Mouse (Mus musculus) limb, embryonic 11.5 days (tissue): ENCODE measurements around the gene Olfr549. TPM values are rescaled to one million over a fixed set of nuclear protein-coding genes. Genes with fewer than 3 reads are reported as not detected.

Source experiments
- ATAC-seq: fragments of 200-750 bp; cut with Nextera tagmentation; 2 replicates; pipeline ENCODE4 v1.8.0; 2017; ENCODE audit warnings: low read depth; ENCODE audit not compliant: insufficient number of reproducible peaks, low FRiP score, low TSS enrichment
- DNase-seq: peaks from one replicate; pipeline ENCODE4 v3.0.0-alpha.2; 2015; ENCODE audit warnings: low spot score
- H3K27ac ChIP-seq: fragments of 300-500 bp; sonication (generic); replicated peaks from 2 replicates; pipeline ENCODE4 v1.5.1; 2014; ENCODE audit warnings: low read depth, mild to moderate bottlenecking, low read length
- H3K27me3 ChIP-seq: fragments of 300-500 bp; sonication (generic); 2 replicates; pipeline ENCODE4 v1.6.1; 2014; ENCODE audit warnings: mild to moderate bottlenecking, low read length, mixed read lengths; ENCODE audit not compliant: control insufficient read depth, insufficient read depth
- H3K36me3 ChIP-seq: fragments of 300-500 bp; sonication (generic); 2 replicates; pipeline ENCODE4 v1.6.1; 2014; ENCODE audit warnings: mild to moderate bottlenecking, low read length, moderate library complexity, mixed read lengths; ENCODE audit not compliant: control insufficient read depth, insufficient read depth
- H3K4me1 ChIP-seq: fragments of 300-500 bp; sonication (generic); 2 replicates; pipeline ENCODE4 v1.6.1; 2014; ENCODE audit warnings: low read length, mixed read lengths; ENCODE audit not compliant: control insufficient read depth, insufficient read depth
- H3K4me2 ChIP-seq: fragments of 300-500 bp; sonication (generic); 2 replicates; pipeline ENCODE4 v1.6.1; 2014; ENCODE audit warnings: low read depth, mild to moderate bottlenecking, moderate library complexity; ENCODE audit not compliant: severe bottlenecking
- H3K4me3 ChIP-seq: fragments of 300-500 bp; sonication (generic); 2 replicates; pipeline ENCODE4 v1.5.1; 2014; ENCODE audit warnings: low read depth, low read length
- H3K9ac ChIP-seq: fragments of 300-500 bp; sonication (generic); 2 replicates; pipeline ENCODE4 v1.6.1; 2014; ENCODE audit warnings: mild to moderate bottlenecking, low read length
- H3K9me3 ChIP-seq: fragments of 300-500 bp; sonication (generic); 2 replicates; pipeline ENCODE4 v1.6.1; 2016; ENCODE audit warnings: low read length; ENCODE audit not compliant: control insufficient read depth
- WGBS: fragments of 180-500 bp; shearing (Covaris S2); extraction: QIAGEN DNeasy Blood & Tissue Kit; methylation state at CpG from one replicate; pipeline ENCODE4 v1.1.7; 2014; 5-methylcytosine and 5-hydroxymethylcytosine counted together
- polyA plus RNA-seq: library from polyadenylated mRNA; unstranded; fragments of >200 nt; fragmentation: Nextera tagmentation; extraction: Ambion mirVana; gene quantifications from 2 replicates; pipeline ENCODE4 v1.2.1, GENCODE M21; 2014

Olfr549 gene
- polyA plus RNA-seq, 1 experiment from 2014 or later: not detected

DNA sequence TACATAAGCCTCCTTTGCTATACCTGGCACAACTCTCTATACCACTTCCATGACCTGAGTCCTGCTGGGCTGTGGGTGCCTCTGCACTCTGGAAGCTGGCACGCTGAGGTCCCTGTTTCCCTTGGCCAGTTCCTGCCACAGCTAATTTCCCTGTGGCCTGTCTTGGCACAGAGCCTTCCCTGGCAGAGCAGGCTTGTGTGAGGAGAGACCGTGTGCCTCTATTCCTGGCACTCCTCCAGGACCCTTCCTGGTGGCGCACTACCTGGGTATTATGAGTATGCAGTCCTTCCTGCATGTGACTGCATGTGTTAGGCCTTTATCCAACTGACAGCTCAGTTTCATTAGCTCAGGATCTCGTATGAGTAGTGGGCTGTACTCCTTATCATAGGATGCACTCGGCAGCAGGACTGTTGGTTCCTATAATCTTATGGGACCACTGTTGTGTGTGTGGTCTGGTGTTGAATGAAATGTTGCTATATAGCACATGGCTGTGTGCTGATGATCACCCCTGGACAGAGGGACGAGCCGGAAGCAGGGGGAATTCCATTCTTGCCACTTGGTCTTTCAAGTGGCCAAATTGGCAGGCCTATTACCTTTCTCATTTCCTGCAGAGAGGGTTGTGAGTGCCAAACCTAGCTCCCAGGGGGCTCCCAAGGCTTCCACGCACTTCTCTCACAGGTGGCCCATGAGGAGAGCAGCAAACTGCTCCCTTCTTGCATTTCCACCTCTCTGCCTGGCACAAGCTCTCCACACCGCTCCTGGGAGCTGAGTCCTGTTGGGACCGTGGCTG is 33.2 kb upstream of the Olfr549 start:
- H3K9me3 ChIP-seq: no peaks in the 10 kb centered on the region
- H3K4me1 ChIP-seq: no peaks in the 10 kb centered on the region
- H3K27ac ChIP-seq: no peak overlapping the region
- WGBS: 72% methylated on average over 10 of the region's 10 CpGs
- no peaks in the 10 kb centered on the region for H3K36me3 ChIP-seq
- H3K27me3 ChIP-seq: peaks cover 3% of the 10 kb centered on the region; the same call in 1 of the 2 replicates
- H3K9ac ChIP-seq: no peak overlapping the region
- H3K4me3 ChIP-seq: no peak overlapping the region
- ATAC-seq: no peak
- DNase-seq: no peak
- no peak overlapping the region for H3K4me2 ChIP-seq

- Histone ChIP-seq H3K9me3 (no peaks in the 10 kb centered on the region), H3K4me3 (no peak overlapping the region), H3K36me3 (no peaks in the 10 kb centered on the region), H3K9ac (no peak overlapping the region), H3K27ac (no peak overlapping the region), H3K4me2 (no peak overlapping the region), H3K4me1 (no peaks in the 10 kb centered on the region), H3K27me3 (peaks cover 3% of the 10 kb centered on the region; the same call in 1 of the 2 replicates)
- WGBS: 90% methylated on average over 2 of the region's 2 CpGs
- no peak for DNase-seq
- no peak for ATAC-seq
These were observed 32.7 kb upstream of the Olfr549 start for GRCm38 (mm10) chr7:102517051-102517335.

- no peaks in the 10 kb centered on the region for H3K27me3 ChIP-seq
- H3K9ac ChIP-seq: no peak overlapping the region
- H3K9me3 ChIP-seq: no peaks in the 10 kb centered on the region
- DNase-seq (no peak), ATAC-seq (no peak)
- H3K4me3 ChIP-seq: no peak overlapping the region
- no peaks in the 10 kb centered on the region for H3K4me1 ChIP-seq
- no peaks in the 10 kb centered on the region for H3K36me3 ChIP-seq
- no peak overlapping the region for H3K27ac ChIP-seq
- 73% methylated on average over 1 of the region's 1 CpGs for WGBS
- no peak overlapping the region for H3K4me2 ChIP-seq
These were observed 20.6 kb upstream of the Olfr549 start for GRCm38 (mm10) chr7:102529052-102529451.

DNA sequence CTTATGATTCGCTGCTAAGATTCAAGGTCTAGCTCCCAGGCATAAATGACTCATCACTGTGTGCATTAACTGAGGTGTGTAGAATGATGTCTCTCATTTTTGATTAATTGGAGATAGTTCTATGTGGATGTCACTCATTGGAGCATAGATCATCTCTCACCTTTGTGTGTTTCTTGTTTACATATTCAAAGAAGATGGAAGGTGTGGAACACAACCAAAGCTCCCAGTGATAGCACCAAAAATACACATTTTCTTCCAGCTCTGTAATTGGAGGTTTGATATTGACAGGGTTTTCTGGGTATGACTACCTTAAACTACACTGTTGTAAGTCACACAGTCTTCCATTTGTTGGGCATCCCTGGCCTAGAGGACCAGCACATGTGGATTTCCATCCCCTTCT is 15.2 kb upstream of the Olfr549 start, which contains the start of gene Olfr547:
Olfr547 (plus strand) TSS at position 301 of the 400 bp plus-strand sequence.
- Histone ChIP-seq H3K9ac (no peak within 1 kb of the TSS), H3K4me3 (no peak within 1 kb of the TSS), H3K36me3 (no peaks in the 10 kb centered on the region), H3K4me2 (no peak within 1 kb of the TSS), H3K27ac (no peak within 1 kb of the TSS), H3K27me3 (no peaks in the 10 kb centered on the region), H3K9me3 (no peaks in the 10 kb centered on the region), H3K4me1 (no peaks in the 10 kb centered on the region)
- ATAC-seq (no peak), DNase-seq (no peak)
- WGBS: 81% methylated on average over 1 of the region's 1 CpGs

DNA sequence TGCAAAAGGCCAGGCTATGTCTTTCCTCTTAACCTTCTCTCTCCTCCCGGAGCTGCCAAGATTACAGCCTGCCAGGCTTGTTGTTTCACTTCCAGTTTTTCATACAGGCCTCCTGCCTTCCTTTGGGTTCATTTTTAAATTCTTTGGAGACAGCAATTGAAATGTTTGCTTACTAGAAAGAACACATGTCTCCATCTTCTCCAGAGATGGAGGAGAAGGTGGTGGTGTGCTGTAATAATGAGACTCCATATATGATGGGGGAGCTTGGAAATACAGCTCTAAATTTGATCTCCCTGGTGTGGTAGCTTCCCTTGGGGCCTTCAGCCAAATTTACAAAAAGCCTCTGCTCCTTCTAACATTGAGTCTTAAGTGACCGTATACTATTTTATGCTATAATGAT is 9.1 kb upstream of the Olfr549 start, which contains the start of gene Olfr548-ps1:
Olfr548-ps1 (plus strand) TSS at position 301 of the 400 bp plus-strand sequence.
- ATAC-seq (no peak), DNase-seq (no peak)
- H3K4me3 ChIP-seq: no peak within 1 kb of the TSS
- no peak within 1 kb of the TSS for H3K27ac ChIP-seq
- no peaks in the 10 kb centered on the region for H3K27me3 ChIP-seq
- H3K4me2 ChIP-seq: no peak within 1 kb of the TSS
- WGBS: 86% methylated on average over 2 of the region's 2 CpGs
- H3K9ac ChIP-seq: no peak within 1 kb of the TSS
- no peaks in the 10 kb centered on the region for H3K4me1 ChIP-seq
- no peaks in the 10 kb centered on the region for H3K9me3 ChIP-seq
- no peaks in the 10 kb centered on the region for H3K36me3 ChIP-seq

- Histone ChIP-seq H3K27me3 (no peaks in the 10 kb centered on the region), H3K4me2 (no peak overlapping the region), H3K27ac (no peak overlapping the region), H3K4me1 (no peaks in the 10 kb centered on the region), H3K36me3 (no peaks in the 10 kb centered on the region), H3K9me3 (no peaks in the 10 kb centered on the region), H3K4me3 (no peak overlapping the region), H3K9ac (no peak overlapping the region)
- ATAC-seq (no peak), DNase-seq (no peak)
- 68% methylated on average over 3 of the region's 3 CpGs for WGBS
These were observed 8.4 kb upstream of the Olfr549 start for GRCm38 (mm10) chr7:102541251-102541650.

GRCm38 (mm10) chr7:102553279-102553678 is 3.6 kb downstream of the Olfr549 start:
- no peak overlapping the region for H3K4me2 ChIP-seq
- no peaks in the 10 kb centered on the region for H3K9me3 ChIP-seq
- H3K27me3 ChIP-seq: no peaks in the 10 kb centered on the region
- no peak overlapping the region for H3K9ac ChIP-seq
- ATAC-seq (no peak), DNase-seq (no peak)
- H3K4me1 ChIP-seq: no peaks in the 10 kb centered on the region
- no peak overlapping the region for H3K4me3 ChIP-seq
- no peak overlapping the region for H3K27ac ChIP-seq
- H3K36me3 ChIP-seq: no peaks in the 10 kb centered on the region
- WGBS: 78% methylated on average over 3 of the region's 3 CpGs

DNA sequence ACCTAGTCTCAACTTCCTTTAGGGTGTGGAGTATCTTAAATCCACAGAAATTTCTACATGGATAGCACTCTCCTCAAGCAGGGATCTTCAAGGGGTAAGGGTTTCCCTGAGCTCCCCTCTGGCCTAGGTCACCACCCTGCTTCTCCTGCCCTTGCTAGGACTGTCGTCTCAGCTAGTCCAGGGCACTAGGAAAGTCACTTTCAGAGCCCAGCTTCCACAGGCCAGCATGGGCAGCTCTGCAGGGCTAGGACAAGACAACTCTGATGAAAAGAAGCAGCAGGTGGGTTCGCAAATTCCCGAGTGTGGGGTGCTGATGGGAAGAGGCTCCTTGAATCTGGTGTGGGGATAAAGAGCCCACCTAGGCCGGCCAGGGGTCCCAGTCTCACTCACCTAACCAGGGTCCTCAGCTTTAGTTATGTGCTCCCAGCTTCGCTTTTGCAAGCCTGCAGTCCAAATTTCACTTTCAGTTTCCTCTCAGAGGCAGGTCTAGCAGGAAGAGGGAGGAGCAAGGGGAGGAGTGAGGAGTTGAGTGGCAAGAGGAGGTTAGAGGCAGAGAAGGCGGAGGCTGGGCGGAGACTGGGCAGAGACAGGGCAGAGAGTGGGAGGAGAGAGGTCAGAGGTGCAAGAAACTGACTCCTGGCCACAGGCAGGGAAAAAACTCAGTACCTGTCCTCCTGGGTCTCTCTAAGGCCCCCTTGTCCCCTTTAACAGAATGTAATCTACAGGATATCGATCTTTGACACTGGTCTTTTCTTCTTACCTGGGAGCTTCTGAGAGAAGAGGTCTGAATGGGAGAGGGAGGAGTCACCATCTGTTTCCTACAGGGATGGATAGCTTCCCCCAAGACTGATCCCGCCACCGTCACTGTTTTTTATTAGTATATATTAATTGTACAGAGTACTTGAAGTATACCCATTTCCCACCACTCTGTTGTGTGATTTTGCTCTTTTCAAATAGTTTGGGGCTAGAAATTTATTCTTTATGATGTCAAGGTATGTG is 15.6 kb downstream of the Olfr549 start, which contains the start of gene Trim21:
Trim21 (minus strand) TSS at position 488 of the 999 bp plus-strand sequence.
- H3K9ac ChIP-seq: peak within 1 kb of the TSS; percentile 47
- DNase-seq (peak; percentile 77), ATAC-seq (peak; percentile 94; the same call in 1 of the 2 replicates)
- H3K36me3 ChIP-seq: no peaks in the 10 kb centered on the region
- no peaks in the 10 kb centered on the region for H3K27me3 ChIP-seq
- H3K4me2 ChIP-seq: peak within 1 kb of the TSS; percentile 65
- WGBS: 25% methylated on average over 10 of the region's 10 CpGs
- H3K27ac ChIP-seq: no peak within 1 kb of the TSS
- H3K4me3 ChIP-seq: peak within 1 kb of the TSS; percentile 38
- H3K9me3 ChIP-seq: no peaks in the 10 kb centered on the region
- no peaks in the 10 kb centered on the region for H3K4me1 ChIP-seq
